Mouse (Mus musculus): ENCODE measurements at regions not wholly inside any gene's neighbourhood (a gene's known extent, or its start where the extent isn't known, plus 50 kb on each side); places are given as distances from the start of the nearest gene placed in this dataset.

DNA sequence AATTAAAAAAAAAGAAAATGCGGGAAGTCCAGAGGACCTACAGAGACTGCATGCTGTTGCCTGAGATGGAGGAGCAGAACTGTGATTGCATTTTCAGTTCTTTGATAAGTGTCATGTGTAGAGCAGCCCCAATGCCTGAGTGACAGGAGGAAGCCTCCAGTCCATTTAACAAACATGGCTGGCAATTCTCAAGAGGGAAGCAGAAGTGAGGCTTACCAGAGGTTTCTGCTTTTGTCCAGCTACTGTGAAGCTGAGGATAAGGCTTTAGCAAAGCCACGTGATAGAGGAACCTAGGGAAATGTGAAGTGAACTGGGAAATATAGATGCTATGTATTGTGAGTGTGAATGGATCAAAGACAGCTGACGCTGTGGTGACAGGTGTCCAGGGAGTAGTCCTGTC is 56.6 kb downstream of the Sucnr1 start:
- WGBS: 75% methylated on average over 3 of the region's 3 CpGs
- no peaks in the 10 kb centered on the region for H3K36me3 ChIP-seq (ENCODE audit: control insufficient read depth, insufficient read depth, low read length)
- H3K4me3 ChIP-seq (ENCODE audit: control insufficient read depth, insufficient read depth, low read length): no peak overlapping the region
- no peak for DNase-seq
- no peaks in the 10 kb centered on the region for H3K4me1 ChIP-seq (replicated peaks; ENCODE audit: control insufficient read depth, insufficient read depth, low read length)
- H3K27me3 ChIP-seq (ENCODE audit: control insufficient read depth, insufficient read depth, low read length): no peaks in the 10 kb centered on the region
- TF ChIP-seq CTCF (IDR thresholded peaks at IDR 0.05; ENCODE audit: borderline replicate concordance, control insufficient read depth, extremely low read depth, insufficient read depth, low read length, poor library complexity) (no peak), POLR2A (IDR thresholded peaks at IDR 0.05; ENCODE audit: control insufficient read depth, extremely low read depth, insufficient read depth, low read length, poor library complexity) (no peak)
- H3K27ac ChIP-seq (ENCODE audit: control insufficient read depth, insufficient read depth, low read length): no peak overlapping the region

DNA sequence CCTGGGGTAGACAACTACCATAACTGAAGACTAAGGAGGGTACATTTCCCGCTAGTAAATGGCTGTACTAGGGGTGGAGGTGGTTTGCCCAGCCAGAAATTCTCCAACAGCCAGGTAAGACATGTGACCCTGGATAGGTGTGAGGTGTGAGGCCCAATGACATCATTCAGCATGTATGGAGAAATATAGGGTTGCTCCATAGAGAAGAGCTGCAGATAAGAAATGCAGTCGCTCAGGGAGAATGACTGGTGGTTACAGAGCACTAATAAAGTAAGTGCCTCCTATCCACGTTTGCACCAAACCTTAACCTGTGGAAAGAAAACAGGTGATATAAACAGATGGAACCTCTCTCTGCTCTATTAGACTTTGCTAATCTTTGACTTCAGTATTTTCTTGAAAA is 78.2 kb downstream of the Sucnr1 start:
- no peaks in the 10 kb centered on the region for H3K27me3 ChIP-seq (ENCODE audit: control insufficient read depth, insufficient read depth, low read length)
- no peak overlapping the region for H3K27ac ChIP-seq (ENCODE audit: control insufficient read depth, insufficient read depth, low read length)
- H3K4me1 ChIP-seq (replicated peaks; ENCODE audit: control insufficient read depth, insufficient read depth, low read length): no peaks in the 10 kb centered on the region
- 95% methylated on average over 3 of the region's 3 CpGs for WGBS
- no peak overlapping the region for H3K4me3 ChIP-seq (ENCODE audit: control insufficient read depth, insufficient read depth, low read length)
- DNase-seq: no peak
- TF ChIP-seq CTCF (IDR thresholded peaks at IDR 0.05; ENCODE audit: borderline replicate concordance, control insufficient read depth, extremely low read depth, insufficient read depth, low read length, poor library complexity) (no peak), POLR2A (IDR thresholded peaks at IDR 0.05; ENCODE audit: control insufficient read depth, extremely low read depth, insufficient read depth, low read length, poor library complexity) (no peak)
- no peaks in the 10 kb centered on the region for H3K36me3 ChIP-seq (ENCODE audit: control insufficient read depth, insufficient read depth, low read length)

- TF ChIP-seq CTCF (IDR thresholded peaks at IDR 0.05; ENCODE audit: borderline replicate concordance, control insufficient read depth, extremely low read depth, insufficient read depth, low read length, poor library complexity): no peak
- no peak for TF ChIP-seq POLR2A (IDR thresholded peaks at IDR 0.05; ENCODE audit: control insufficient read depth, extremely low read depth, insufficient read depth, low read length, poor library complexity)
- 94% methylated on average over 3 of the region's 3 CpGs for WGBS
- no peak for DNase-seq
These were observed 86.0 kb downstream of the Sucnr1 start for GRCm38 (mm10) chr3:60167633-60168032.

GRCm38 (mm10) chr3:60168135-60168926 is 86.7 kb downstream of the Sucnr1 start:
- Histone ChIP-seq H3K27me3 (ENCODE audit: control insufficient read depth, insufficient read depth, low read length) (no peaks in the 10 kb centered on the region), H3K27ac (ENCODE audit: control insufficient read depth, insufficient read depth, low read length) (no peak overlapping the region), H3K4me1 (replicated peaks; ENCODE audit: control insufficient read depth, insufficient read depth, low read length) (no peaks in the 10 kb centered on the region), H3K4me3 (ENCODE audit: control insufficient read depth, insufficient read depth, low read length) (no peak overlapping the region), H3K36me3 (ENCODE audit: control insufficient read depth, insufficient read depth, low read length) (no peaks in the 10 kb centered on the region)
- TF ChIP-seq CTCF (IDR thresholded peaks at IDR 0.05; ENCODE audit: borderline replicate concordance, control insufficient read depth, extremely low read depth, insufficient read depth, low read length, poor library complexity) (no peak), POLR2A (IDR thresholded peaks at IDR 0.05; ENCODE audit: control insufficient read depth, extremely low read depth, insufficient read depth, low read length, poor library complexity) (no peak)
- DNase-seq: no peak
- WGBS: 90% methylated on average over 2 of the region's 2 CpGs

More at GRCm38 (mm10) chr3:60167633-60168032, 86.0 kb downstream of the Sucnr1 start:
- Histone ChIP-seq H3K4me1 (replicated peaks; ENCODE audit: control insufficient read depth, insufficient read depth, low read length) (no peaks in the 10 kb centered on the region), H3K4me3 (ENCODE audit: control insufficient read depth, insufficient read depth, low read length) (no peak overlapping the region), H3K27ac (ENCODE audit: control insufficient read depth, insufficient read depth, low read length) (no peak overlapping the region), H3K27me3 (ENCODE audit: control insufficient read depth, insufficient read depth, low read length) (no peaks in the 10 kb centered on the region), H3K36me3 (ENCODE audit: control insufficient read depth, insufficient read depth, low read length) (no peaks in the 10 kb centered on the region)

GRCm38 (mm10) chr3:60169606-60170005 is 87.9 kb downstream of the Sucnr1 start:
- no peak overlapping the region for H3K27ac ChIP-seq (ENCODE audit: control insufficient read depth, insufficient read depth, low read length)
- H3K4me1 ChIP-seq (replicated peaks; ENCODE audit: control insufficient read depth, insufficient read depth, low read length): no peaks in the 10 kb centered on the region
- no peaks in the 10 kb centered on the region for H3K27me3 ChIP-seq (ENCODE audit: control insufficient read depth, insufficient read depth, low read length)
- H3K36me3 ChIP-seq (ENCODE audit: control insufficient read depth, insufficient read depth, low read length): no peaks in the 10 kb centered on the region
- H3K4me3 ChIP-seq (ENCODE audit: control insufficient read depth, insufficient read depth, low read length): no peak overlapping the region
- TF ChIP-seq CTCF (IDR thresholded peaks at IDR 0.05; ENCODE audit: borderline replicate concordance, control insufficient read depth, extremely low read depth, insufficient read depth, low read length, poor library complexity) (no peak), POLR2A (IDR thresholded peaks at IDR 0.05; ENCODE audit: control insufficient read depth, extremely low read depth, insufficient read depth, low read length, poor library complexity) (no peak)
- DNase-seq: no peak

GRCm38 (mm10) chr3:60184481-60184880 is 102.8 kb downstream of the Sucnr1 start:
- over 99% methylated on average over 2 of the region's 2 CpGs for WGBS
- no peak for TF ChIP-seq POLR2A (IDR thresholded peaks at IDR 0.05; ENCODE audit: control insufficient read depth, extremely low read depth, insufficient read depth, low read length, poor library complexity)
- no peak for TF ChIP-seq CTCF (IDR thresholded peaks at IDR 0.05; ENCODE audit: borderline replicate concordance, control insufficient read depth, extremely low read depth, insufficient read depth, low read length, poor library complexity)

More at GRCm38 (mm10) chr3:60184481-60184880, 102.8 kb downstream of the Sucnr1 start:
- Histone ChIP-seq H3K36me3 (ENCODE audit: control insufficient read depth, insufficient read depth, low read length) (no peaks in the 10 kb centered on the region), H3K4me3 (ENCODE audit: control insufficient read depth, insufficient read depth, low read length) (no peak overlapping the region), H3K27ac (ENCODE audit: control insufficient read depth, insufficient read depth, low read length) (no peak overlapping the region), H3K27me3 (ENCODE audit: control insufficient read depth, insufficient read depth, low read length) (no peaks in the 10 kb centered on the region), H3K4me1 (replicated peaks; ENCODE audit: control insufficient read depth, insufficient read depth, low read length) (no peaks in the 10 kb centered on the region)
- DNase-seq: no peak

Measured in thymus, adult 2 months (tissue).